Mouse (Mus musculus): Measurements from ENCODE around the gene Obox6.

Gene Obox6

GRCm38 (mm10) chr7:15839578-15839977 lies at the start of gene Obox6:
TSS of gene Obox6 (minus strand) at chr7:15839678.
- no peak for DNase-seq (ENCODE audit: low spot score in 2 of 2)

- no peak for DNase-seq (ENCODE audit: low spot score in 2 of 2)
These were observed 44.6 kb upstream of the Obox6 start for GRCm38 (mm10) chr7:15884127-15884526.

DNA sequence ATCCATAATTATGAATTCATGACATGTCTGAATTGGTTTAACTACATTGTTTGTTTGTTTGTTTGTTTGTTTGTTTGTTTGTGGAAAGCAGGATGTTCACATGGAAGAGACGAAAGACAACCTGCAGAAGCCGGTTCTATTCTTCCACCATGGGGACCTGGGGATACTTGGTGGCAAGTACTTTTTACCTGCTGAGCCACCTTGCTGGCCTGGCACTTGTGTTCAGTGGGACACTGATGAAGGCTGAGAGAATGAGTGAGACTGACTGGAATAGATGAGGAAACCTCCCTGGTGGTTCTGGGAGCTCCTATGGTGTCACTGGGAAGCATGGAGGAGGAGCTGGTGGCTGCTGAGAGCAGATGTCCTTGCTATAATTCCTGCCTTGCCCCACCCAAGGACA lies 42.8 kb upstream of the Obox6 start, which contains the start of gene Crxos:
TSS of gene Crxos (plus strand) at position 301 of the 400 bp plus-strand sequence.
- DNase-seq (ENCODE audit: low spot score in 2 of 2) = no peak

GRCm38 (mm10) chr7:15881831-15882230 lies 42.4 kb upstream of the Obox6 start:
- DNase-seq (ENCODE audit: low spot score in 2 of 2) = no peak

- DNase-seq (ENCODE audit: low spot score in 2 of 2) = no peak
These were observed 41.9 kb upstream of the Obox6 start for GRCm38 (mm10) chr7:15881388-15881787.

- DNase-seq (ENCODE audit: low spot score in 2 of 2) = no peak
These were observed 40.3 kb upstream of the Obox6 start, which contains the start of gene Crx for GRCm38 (mm10) chr7:15879756-15880155. TSS of gene Crx (minus strand) at chr7:15879968.

DNA sequence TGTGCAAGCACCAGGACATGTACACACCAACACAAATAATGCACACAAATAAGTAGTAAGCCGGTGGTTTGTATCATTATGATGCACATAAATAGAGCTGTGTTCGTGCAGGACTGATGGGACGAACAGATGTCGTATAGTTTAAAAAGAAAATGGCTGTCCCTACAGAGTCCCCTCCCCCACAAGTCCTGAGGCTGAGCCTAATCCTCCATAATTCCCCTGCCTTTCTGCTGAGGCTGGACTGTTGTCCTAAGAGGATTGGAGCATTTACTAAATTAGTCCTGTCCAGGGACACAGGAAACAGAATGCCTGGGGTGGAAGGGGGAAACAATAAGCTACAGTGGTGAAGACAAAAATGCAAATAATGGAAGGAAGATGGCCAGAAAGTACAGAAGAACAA lies 24.6 kb upstream of the Obox6 start:
- no peak for DNase-seq (ENCODE audit: low spot score in 2 of 2)

GRCm38 (mm10) chr7:15859657-15860056 lies 20.2 kb upstream of the Obox6 start:
- peak in 1 of 2 experiments; percentile 27 for DNase-seq (ENCODE audit: low spot score in 2 of 2)
